In the genomic region with DNA sequence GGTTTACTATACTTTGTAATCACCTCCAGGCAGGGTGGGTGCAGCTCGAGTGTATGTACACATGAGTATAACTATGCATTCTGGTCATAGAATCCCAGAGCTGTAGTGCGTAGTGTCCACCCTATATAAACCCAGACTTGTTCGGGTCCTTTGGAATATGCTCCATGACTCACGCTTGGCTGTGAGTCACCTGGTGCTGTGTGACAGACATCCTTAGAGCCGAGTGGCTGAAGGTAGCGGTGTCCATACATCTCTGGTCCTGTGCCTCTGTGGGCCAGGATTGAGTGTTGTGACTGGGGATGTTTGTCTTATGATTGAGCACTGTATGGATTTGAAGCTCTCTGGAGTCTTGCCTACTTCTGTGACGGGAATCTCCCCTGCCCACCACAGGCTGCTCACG, we compare ENCODE assay signal across 21 mouse cellular contexts. TPM values are rescaled to one million over a fixed set of nuclear protein-coding genes. Genes with fewer than 3 reads are reported as not detected.
DNase-seq lines count a peak whose midpoint lies in the region; ATAC-seq and TF ChIP-seq lines count a peak whose summit lies in the region.
"Had no signal": no experiment of that assay in that cellular context is flagged by ENCODE, and none has a peak within 500 bp of the region (broad histone marks: within the 10 kb centered on the region; RNA-seq: fewer than 3 reads in every experiment).

No protein-coding gene starts in this region.

- TF ChIP-seq CTCF in layer of hippocampus, adult 2 months (conservative IDR thresholded peaks at IDR 0.05): no peak

- WGBS in liver, embryonic 12.5 days (ENCODE audit: insufficient replicate concordance): 59% methylated on average over 8 of the region's 8 CpGs
- WGBS in stomach, embryonic 16.5 days: 76% methylated on average over 8 of the region's 8 CpGs

- H3K4me1 ChIP-seq in erythroblast, embryonic 14.5 days (ENCODE audit: control insufficient read depth): peaks cover 83% of the 10 kb centered on the region
- peaks cover 87% of the 10 kb centered on the region for H3K4me1 ChIP-seq in liver, embryonic 12.5 days
- H3K4me1 ChIP-seq in stomach, embryonic 16.5 days (ENCODE audit: control insufficient read depth, insufficient read depth, low read length): no peaks in the 10 kb centered on the region
- H3K4me1 ChIP-seq: hindbrain, embryonic 15.5 days; limb, embryonic 10.5 days; midbrain, embryonic 10.5 days had no signal

- H3K4me3 ChIP-seq in erythroblast, embryonic 14.5 days (replicated peaks): peak overlapping the region; percentile 0
- H3K4me3 ChIP-seq in layer of hippocampus, adult 2 months: no peak overlapping the region
- H3K4me3 ChIP-seq in liver, embryonic 12.5 days: peak overlapping the region; percentile 25
- no peak overlapping the region for H3K4me3 ChIP-seq in stomach, embryonic 16.5 days (replicated peaks; ENCODE audit: low read length)
- H3K4me3 ChIP-seq: hindbrain, embryonic 15.5 days; limb, embryonic 10.5 days; midbrain, embryonic 10.5 days; neural tube, embryonic 15.5 days had no signal

- peak overlapping the region; percentile 76 for H3K27ac ChIP-seq in layer of hippocampus, adult 2 months
- peak overlapping the region; percentile 79 for H3K27ac ChIP-seq in liver, embryonic 12.5 days
- no peak overlapping the region for H3K27ac ChIP-seq in stomach, embryonic 16.5 days (ENCODE audit: low read length)
- H3K27ac ChIP-seq: hindbrain, embryonic 15.5 days; limb, embryonic 10.5 days; midbrain, embryonic 10.5 days; neural tube, embryonic 15.5 days had no signal

- H3K36me3 ChIP-seq in erythroblast, embryonic 14.5 days (ENCODE audit: control insufficient read depth): peaks cover 100% of the 10 kb centered on the region
- peaks cover 100% of the 10 kb centered on the region for H3K36me3 ChIP-seq in liver, embryonic 12.5 days
- peaks cover 11% of the 10 kb centered on the region for H3K36me3 ChIP-seq in stomach, embryonic 16.5 days (ENCODE audit: control insufficient read depth, insufficient read depth, low read length)

- peak overlapping the region; percentile 56 for H3K4me2 ChIP-seq in liver, embryonic 12.5 days
- H3K4me2 ChIP-seq in stomach, embryonic 16.5 days (ENCODE audit: low read depth, low read length): no peak overlapping the region
- H3K4me2 ChIP-seq: hindbrain, embryonic 15.5 days; neural tube, embryonic 15.5 days had no signal

- H3K9me3 ChIP-seq in erythroblast, embryonic 14.5 days (ENCODE audit: control insufficient read depth, low read length): no peaks in the 10 kb centered on the region
- H3K9me3 ChIP-seq in liver, embryonic 12.5 days (replicated peaks): no peaks in the 10 kb centered on the region
- no peaks in the 10 kb centered on the region for H3K9me3 ChIP-seq in stomach, embryonic 16.5 days (replicated peaks; ENCODE audit: control insufficient read depth, low read length)
- H3K9me3 ChIP-seq: hindbrain, embryonic 15.5 days; limb, embryonic 10.5 days; midbrain, embryonic 10.5 days; neural tube, embryonic 15.5 days had no signal

- ATAC-seq in erythroblast, adult 5-6 weeks (replicated peaks; ENCODE audit: low FRiP score, poor library complexity, severe bottlenecking): no peak
- ATAC-seq in liver, embryonic 12.5 days: peak; percentile 13; the same call in 1 of the 2 replicates
- no peak for ATAC-seq in stomach, embryonic 16.5 days (ENCODE audit: insufficient read depth, low FRiP score)

- H3K9ac ChIP-seq in liver, embryonic 12.5 days: peak overlapping the region; percentile 33; the same call in 1 of the 2 replicates
- 0 out of 2 replicates have a peak overlapping the region, but pooled peaks have one; percentile 7 for H3K9ac ChIP-seq in stomach, embryonic 16.5 days (ENCODE audit: low read length)
- H3K9ac ChIP-seq: hindbrain, embryonic 15.5 days; neural tube, embryonic 15.5 days had no signal

- peak; percentile 32 to 39 for DNase-seq in layer of hippocampus, adult 2 months (ENCODE audit: low spot score in 2 of 2)
- no peak for DNase-seq in layer of hippocampus, postnatal 14 days (ENCODE audit: low spot score in 2 of 2)
- DNase-seq in urinary bladder, postnatal 14 days (ENCODE audit: low spot score): no peak
- no peak for DNase-seq in lung, postnatal 4 days
- DNase-seq: cerebellum, adult 8-10 months; heart, postnatal 10 days; kidney, adult 9 months; kidney, postnatal 4 days; thymus, postnatal 4 days had no signal

- H3K27me3 ChIP-seq in erythroblast, embryonic 14.5 days (ENCODE audit: control insufficient read depth): no peaks in the 10 kb centered on the region
- H3K27me3 ChIP-seq in liver, embryonic 12.5 days (replicated peaks): no peaks in the 10 kb centered on the region
- no peaks in the 10 kb centered on the region for H3K27me3 ChIP-seq in stomach, embryonic 16.5 days (ENCODE audit: control insufficient read depth, insufficient read depth, low read length)
- H3K27me3 ChIP-seq: hindbrain, embryonic 15.5 days; neural tube, embryonic 15.5 days had no signal

RNA-seq across cellular contexts. Expression of gene Tfdp1, which starts 14.1 kb away (rescaled TPM):
- polyA plus RNA-seq in erythroblast, embryonic 14.5 days (2012): 1.4 and 2.2 TPM in 2 replicates
- 90.5 and 105 TPM in 2 replicates for total RNA-seq in erythroblast, adult 5-6 weeks (2015; ENCODE audit: low replicate concordance)
- 73.9 and 76.0 TPM in 2 replicates for total RNA-seq in erythroblast, adult 5-6 weeks (2017; ENCODE audit: low replicate concordance)
- 10 to 100 TPM; 66.1 to 66.7 TPM for total RNA-seq in layer of hippocampus, adult 2 months (2021)
- 10 to 100 TPM; 64.8 to 71.4 TPM for total RNA-seq in layer of hippocampus, postnatal 14 days (2021)
- 172 and 174 TPM in 2 replicates for polyA plus RNA-seq in liver, embryonic 12.5 days (2016; fragmentation: Nextera tagmentation; extraction: Ambion mirVana)
- 134 and 140 TPM in 2 replicates for polyA plus RNA-seq in stomach, embryonic 16.5 days (2015; fragmentation: Nextera tagmentation; extraction: Ambion mirVana)

RNA-seq across cellular contexts. Expression of gene Atp4b, which starts 44.0 kb away (rescaled TPM):
- not detected in 2 replicates for polyA plus RNA-seq in erythroblast, embryonic 14.5 days (2012)
- not detected in 2 replicates for total RNA-seq in erythroblast, adult 5-6 weeks (2015; ENCODE audit: low replicate concordance)
- not detected in 2 replicates for total RNA-seq in erythroblast, adult 5-6 weeks (2017; ENCODE audit: low replicate concordance)
- total RNA-seq in layer of hippocampus, adult 2 months (2021): not detected
- total RNA-seq in layer of hippocampus, postnatal 14 days (2021): not detected
- not detected in 2 replicates for polyA plus RNA-seq in liver, embryonic 12.5 days (2016; fragmentation: Nextera tagmentation; extraction: Ambion mirVana)
- 59.5 and 89.0 TPM in 2 replicates for polyA plus RNA-seq in stomach, embryonic 16.5 days (2015; fragmentation: Nextera tagmentation; extraction: Ambion mirVana)
- total RNA-seq: granulocyte monocyte progenitor cell, adult 5-6 weeks; heart, postnatal 10 days; left cerebral cortex, adult 18-20 months had no signal
- polyA plus RNA-seq: C2C12; hindbrain, embryonic 15.5 days; limb, embryonic 10.5 days; lung, embryonic 16.5 days; midbrain, embryonic 10.5 days; neural tube, embryonic 15.5 days had no signal

RNA-seq across cellular contexts. Expression of gene Grk1, which starts 52.3 kb away (rescaled TPM):
- polyA plus RNA-seq in erythroblast, embryonic 14.5 days (2012): not detected in 2 replicates
- total RNA-seq in erythroblast, adult 5-6 weeks (2015; ENCODE audit: low replicate concordance): not detected in 2 replicates
- total RNA-seq in erythroblast, adult 5-6 weeks (2017; ENCODE audit: low replicate concordance): 0.28 and 0.34 TPM in 2 replicates
- total RNA-seq in layer of hippocampus, adult 2 months (2021): not detected
- not detected for total RNA-seq in layer of hippocampus, postnatal 14 days (2021)
- not detected in 2 replicates for polyA plus RNA-seq in liver, embryonic 12.5 days (2016; fragmentation: Nextera tagmentation; extraction: Ambion mirVana)
- 0.02 TPM in 1 of 2 replicates, not detected in the other for polyA plus RNA-seq in stomach, embryonic 16.5 days (2015; fragmentation: Nextera tagmentation; extraction: Ambion mirVana)
- total RNA-seq: granulocyte monocyte progenitor cell, adult 5-6 weeks; left cerebral cortex, adult 18-20 months had no signal
- polyA plus RNA-seq: C2C12; hindbrain, embryonic 15.5 days; lung, embryonic 16.5 days; midbrain, embryonic 10.5 days; neural tube, embryonic 15.5 days had no signal

Comparison
In these comparisons a context has a peak if more than half of its experiments do, and no peak if none do; other contexts are left out.
1. DNase-seq: peak in layer of hippocampus, adult 2 months (2 of 2); none in layer of hippocampus, postnatal 14 days (0 of 2), urinary bladder, postnatal 14 days (single experiment) and lung, postnatal 4 days (0 of 2).
2. H3K4me3 ChIP-seq: peak in erythroblast, embryonic 14.5 days (single experiment) and liver, embryonic 12.5 days (single experiment); none in layer of hippocampus, adult 2 months (single experiment) and stomach, embryonic 16.5 days (single experiment).